Mouse (Mus musculus): Measurements from ENCODE around the gene Slc44a4.
"Not testable (repeated sequence)": the region's sequence is repeated elsewhere in the genome, so short reads cannot be mapped to it uniquely, and the experiment has no call there.

The Slc44a4 gene

DNA sequence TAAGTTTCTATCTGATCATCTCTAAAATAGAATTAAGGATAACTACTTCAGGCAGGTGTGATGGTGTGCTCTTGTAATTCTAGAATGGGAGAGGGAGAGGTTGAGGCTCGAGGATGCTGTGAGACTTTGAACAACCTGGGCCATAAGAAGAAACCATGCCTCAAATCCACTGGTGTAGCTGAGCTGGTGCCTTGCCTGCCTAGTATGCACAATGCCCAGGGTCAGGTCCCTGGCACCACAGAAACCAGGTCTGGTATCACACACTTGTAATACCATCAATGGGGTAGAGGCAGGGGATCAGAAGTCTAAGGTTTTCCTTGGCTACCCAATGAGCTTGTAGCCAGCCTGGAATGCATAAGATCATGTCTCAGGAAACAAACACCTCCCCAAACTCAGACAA, 48.6 kb downstream of the Slc44a4 start:
- DNase-seq: no peak

DNA sequence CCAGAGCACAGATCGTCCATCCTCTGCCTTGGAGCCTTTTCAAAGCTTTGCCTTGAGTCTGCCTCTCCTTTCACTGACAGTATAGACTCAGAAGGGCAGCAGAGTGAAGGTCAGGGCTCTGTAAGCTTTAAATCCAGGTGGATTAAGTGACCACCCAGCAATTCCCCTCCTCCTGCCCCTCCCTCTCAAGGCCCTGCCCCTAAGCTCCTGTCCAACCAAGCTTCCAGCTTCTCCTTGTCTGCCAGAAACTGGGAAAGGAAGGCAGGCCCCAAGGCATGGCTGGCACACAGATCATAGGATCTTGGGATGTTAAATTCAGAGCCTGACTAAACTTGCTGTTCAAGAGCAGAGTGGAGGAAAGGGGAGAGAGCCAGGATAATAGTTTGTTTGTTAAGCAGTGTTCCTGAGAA, 50.4 kb downstream of the Slc44a4 start:
- DNase-seq: peak; percentile 65

DNA sequence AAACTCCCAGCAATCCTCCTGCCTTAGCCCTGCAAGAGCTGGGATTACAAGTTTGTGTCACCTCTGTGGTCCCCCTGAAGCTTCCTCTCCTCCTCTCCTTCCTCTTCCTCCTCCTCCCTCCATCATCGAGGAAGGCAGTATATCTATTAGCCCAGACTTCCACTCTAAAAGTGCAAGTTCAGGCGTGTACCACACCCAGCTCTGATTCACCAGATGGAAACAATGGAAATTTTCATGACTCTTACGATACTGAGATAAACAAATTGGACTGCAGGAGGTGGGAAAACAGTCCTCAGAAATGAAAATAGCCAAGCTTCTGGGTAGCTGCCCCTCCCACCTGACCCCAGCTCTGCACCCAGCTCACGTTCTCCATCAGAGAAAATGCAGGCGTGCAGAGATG, 51.4 kb downstream of the Slc44a4 start:
- DNase-seq: no peak

DNA sequence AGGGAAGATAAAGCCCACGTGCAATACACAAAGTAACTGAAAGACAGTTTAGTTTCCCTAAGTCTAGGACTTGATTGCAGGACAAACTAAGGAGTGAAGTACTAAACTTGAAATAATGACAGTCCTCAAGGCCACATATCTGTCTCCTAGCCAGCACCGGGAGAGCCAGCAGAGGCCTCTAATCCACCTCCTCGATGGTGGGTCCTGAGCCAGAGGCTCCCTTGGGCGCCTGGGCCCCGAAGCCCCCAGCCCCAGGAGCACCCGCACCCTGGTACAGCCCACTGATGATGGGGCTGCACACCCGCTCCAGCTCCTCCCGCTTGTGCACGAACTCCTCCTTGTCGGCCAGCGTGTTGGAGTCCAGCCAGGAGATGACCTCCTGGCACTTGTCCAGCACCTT, 55.6 kb downstream of the Slc44a4 start, which contains the start of gene Gm20481:
Gene Gm20481, plus strand, starts transcription at position 91 of the 400 bp plus-strand sequence.
- DNase-seq: not testable (repeated sequence)

DNA sequence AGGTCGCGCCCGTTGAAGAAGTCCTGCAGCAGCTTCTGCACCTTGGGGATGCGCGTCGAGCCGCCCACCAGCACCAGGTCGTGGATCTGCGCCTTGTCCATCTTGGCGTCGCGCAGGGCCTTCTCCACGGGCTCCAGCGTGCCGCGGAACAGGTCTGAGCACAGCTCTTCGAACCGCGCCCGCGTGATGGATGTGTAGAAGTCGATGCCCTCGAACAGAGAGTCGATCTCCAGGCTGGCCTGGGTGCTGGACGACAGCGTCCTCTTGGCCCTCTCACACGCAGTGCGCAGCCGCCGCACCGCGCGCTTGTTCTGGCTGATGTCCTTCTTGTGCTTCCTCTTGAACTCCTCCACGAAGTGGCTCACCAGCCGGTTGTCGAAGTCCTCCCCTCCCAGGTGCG, 56.6 kb downstream of the Slc44a4 start:
- not testable (repeated sequence) for DNase-seq

DNA sequence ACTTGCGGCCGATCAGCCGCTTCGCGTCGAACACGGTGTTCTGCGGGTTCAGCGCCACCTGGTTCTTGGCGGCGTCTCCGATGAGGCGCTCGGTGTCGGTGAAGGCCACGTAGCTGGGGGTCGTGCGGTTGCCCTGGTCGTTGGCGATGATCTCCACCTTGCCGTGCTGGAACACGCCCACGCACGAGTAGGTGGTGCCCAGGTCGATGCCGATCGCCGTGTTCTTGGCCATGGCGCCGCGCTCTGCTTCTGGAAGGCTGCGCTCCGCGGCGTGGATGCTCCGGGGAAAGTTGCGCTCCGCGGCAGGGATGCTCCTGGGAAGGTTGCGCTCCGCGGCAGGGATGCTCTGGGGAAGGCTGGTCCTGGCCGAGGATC, 57.4 kb downstream of the Slc44a4 start:
- DNase-seq: not testable (repeated sequence)

DNA sequence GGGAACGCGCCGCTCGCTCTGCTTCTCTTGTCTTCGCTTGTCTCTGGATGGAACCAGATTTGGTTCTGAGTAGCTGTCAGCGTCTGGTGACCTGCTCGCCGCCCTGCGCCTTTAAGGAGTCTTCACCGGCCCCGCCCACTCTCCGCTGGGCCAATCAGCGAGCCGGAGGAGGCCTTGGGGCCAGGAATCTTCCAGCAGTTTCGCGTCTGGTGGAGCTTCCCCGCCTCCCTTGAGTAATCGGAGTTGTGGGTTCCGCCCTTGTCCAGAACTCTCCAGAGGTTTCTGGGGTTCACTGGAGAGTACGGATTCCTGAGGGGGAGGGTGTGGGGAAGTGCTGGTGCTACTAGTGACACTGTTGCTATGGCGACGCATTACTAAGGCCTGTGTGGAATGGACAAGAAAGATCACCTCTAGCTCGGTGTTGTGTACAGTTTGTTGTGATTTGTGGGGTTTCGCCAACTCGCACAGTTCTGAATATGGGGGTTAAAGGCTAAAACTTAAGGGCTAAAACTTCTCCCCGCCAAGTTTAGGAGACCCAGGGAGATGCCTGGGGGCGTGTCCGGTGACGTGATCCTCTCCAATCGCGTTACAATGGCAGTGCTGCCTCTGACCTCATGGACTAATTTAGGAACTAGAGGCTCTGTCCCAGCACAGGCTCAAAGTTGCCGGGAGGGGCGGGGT, 57.9 kb downstream of the Slc44a4 start, which contains the start of the genes Hspa1a and Hspa1l:
Gene Hspa1a, minus strand, starts transcription at position 88 of the 681 bp plus-strand sequence.
Gene Hspa1l, plus strand, starts transcription at position 635 of the 681 bp plus-strand sequence.
- DNase-seq: peak; percentile 91

DNA sequence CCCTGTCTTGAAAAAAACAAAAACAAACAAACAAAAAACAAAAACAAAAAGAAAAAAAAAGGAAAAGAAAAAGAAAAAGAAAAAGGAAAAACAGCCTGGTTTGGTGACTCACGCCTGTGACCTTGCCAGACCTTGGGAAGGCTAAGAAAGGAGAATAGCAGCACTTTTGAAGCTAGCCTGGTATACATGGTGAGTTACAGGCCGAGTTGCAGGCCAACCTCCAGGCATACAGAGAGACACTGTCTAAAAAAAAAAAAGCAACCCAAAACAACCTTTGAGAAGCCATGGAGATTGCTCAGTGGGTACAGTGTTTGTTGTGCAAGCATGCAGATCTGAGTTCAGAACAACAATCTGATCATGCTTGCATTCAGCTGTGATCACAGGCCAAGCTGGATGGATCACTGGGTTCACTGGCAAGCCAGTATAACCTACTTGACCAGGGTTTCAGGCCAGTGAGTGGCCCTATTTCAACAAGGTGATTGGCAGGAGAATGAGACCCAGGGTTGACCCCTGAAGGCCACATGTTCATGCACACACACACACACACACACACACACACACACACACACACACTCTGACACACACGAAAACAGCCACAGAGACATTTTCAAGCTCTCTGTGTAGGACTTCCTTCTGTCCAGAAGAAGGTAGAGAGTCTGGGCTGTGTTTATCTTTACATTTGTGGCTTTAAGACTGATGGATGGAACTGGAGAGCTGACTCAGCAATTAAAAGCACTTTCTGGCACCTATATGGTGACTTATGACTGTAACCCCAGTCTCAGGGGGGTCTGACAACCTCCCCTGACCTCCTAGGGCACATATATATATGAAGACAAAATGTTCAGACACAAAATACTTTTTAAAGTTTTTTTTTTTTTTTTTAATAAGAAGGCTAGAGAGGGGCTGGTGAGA, 61.6 kb downstream of the Slc44a4 start:
- no peak for DNase-seq

DNA sequence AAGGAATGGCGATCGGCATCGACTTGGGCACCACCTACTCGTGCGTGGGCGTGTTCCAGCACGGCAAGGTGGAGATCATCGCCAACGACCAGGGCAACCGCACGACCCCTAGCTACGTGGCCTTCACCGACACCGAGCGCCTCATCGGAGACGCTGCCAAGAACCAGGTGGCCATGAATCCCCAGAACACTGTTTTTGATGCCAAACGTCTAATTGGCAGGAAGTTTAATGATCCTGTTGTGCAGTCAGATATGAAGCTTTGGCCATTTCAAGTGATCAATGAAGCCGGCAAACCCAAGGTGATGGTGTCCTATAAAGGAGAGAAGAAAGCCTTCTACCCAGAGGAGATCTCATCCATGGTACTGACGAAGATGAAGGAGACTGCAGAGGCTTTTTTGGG, 62.7 kb downstream of the Slc44a4 start:
- DNase-seq: no peak

DNA sequence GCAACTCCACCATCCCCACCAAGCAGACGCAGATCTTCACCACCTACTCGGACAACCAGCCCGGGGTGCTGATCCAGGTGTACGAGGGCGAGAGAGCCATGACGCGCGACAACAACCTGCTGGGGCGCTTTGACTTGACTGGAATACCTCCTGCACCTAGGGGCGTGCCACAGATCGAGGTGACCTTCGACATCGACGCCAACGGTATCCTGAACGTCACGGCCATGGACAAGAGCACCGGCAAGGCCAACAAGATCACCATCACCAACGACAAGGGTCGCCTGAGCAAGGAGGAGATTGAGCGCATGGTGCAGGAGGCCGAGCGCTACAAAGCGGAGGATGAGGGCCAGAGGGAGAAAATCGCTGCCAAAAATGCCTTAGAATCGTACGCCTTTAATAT, 64.0 kb downstream of the Slc44a4 start:
- DNase-seq: no peak

DNA sequence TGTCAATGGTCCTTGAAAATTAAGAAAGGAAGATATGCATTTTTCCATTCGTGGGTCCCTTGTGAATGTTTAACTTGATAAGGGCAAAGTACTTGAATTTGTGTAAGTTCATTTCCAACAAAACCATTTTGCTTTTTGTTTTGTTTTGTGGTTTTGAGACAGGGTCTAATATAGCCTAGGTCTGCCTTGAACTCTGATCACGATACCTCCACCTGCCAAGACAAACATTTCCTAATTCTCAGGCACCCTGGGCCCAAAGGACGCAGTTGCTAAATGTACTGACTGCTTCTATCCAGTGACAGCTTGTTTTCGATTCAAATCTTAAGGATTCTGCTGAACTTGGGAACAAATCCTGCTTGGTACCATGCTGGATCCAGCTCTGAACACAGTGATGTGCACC, 65.4 kb downstream of the Slc44a4 start:
- DNase-seq: no peak
